Mouse (Mus musculus) WW6 (cell line): ENCODE data around the gene Cntnap2.

Experiments used
- DNase-seq: peaks from one replicate; pipeline ENCODE4 v3.0.0-alpha.2; 2013; ENCODE audit warnings: low read depth, low spot score

The Cntnap2 gene

GRCm38 (mm10) chr6:47350100-47350690, 2291.0 kb downstream of the Cntnap2 start:
- no peak for DNase-seq
